Mouse (Mus musculus): Measurements from ENCODE around the gene Itpripl2. TPM values are rescaled to one million over a fixed set of nuclear protein-coding genes. Genes with fewer than 3 reads are reported as not detected.

Itpripl2 gene
- polyA plus RNA-seq, 1 experiment from 2014 or later = 9.8 TPM

DNA sequence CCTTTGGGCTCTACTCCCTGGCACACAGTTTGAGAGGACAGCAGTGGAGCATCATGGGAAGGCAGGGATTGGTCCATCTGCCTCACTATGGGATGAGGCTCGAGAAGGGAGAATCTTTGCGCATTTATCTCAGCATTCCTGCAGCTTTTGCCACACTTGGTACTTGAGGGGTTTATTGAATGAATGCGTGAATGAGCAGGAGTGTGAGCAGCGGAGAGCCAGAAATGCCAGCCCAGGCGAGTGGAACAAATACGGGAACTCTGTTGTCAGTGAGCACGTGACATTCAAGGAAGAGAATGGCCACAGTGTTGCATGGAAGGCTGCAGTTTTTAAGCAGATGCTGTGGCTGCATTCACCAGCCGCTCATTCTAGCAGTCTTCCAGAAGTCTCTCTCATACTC is 10.6 kb upstream of the Itpripl2 start:
- Histone ChIP-seq H3K4me3 (no peak overlapping the region), H3K36me3 (no peaks in the 10 kb centered on the region), H3K27me3 (no peaks in the 10 kb centered on the region)

GRCm38 (mm10) chr7:118499784-118500435 is 8.1 kb upstream of the Itpripl2 start:
- WGBS = 48% methylated on average over 7 of the region's 7 CpGs
- Histone ChIP-seq H3K9ac (no peak overlapping the region), H3K4me3 (no peak overlapping the region), H3K36me3 (no peaks in the 10 kb centered on the region), H3K4me1 (no peaks in the 10 kb centered on the region), H3K4me2 (no peak overlapping the region), H3K9me3 (peaks cover 5% of the 10 kb centered on the region; the same call in 1 of the 2 replicates), H3K27ac (no peak overlapping the region), H3K27me3 (no peaks in the 10 kb centered on the region)
- ATAC-seq (ENCODE audit: insufficient number of reproducible peaks, low FRiP score, low TSS enrichment, low read depth) = no peak

More for the DNA sequence above, 10.6 kb upstream of the Itpripl2 start:
- Histone ChIP-seq H3K9me3 (peaks cover 1% of the 10 kb centered on the region; the same call in 1 of the 2 replicates), H3K4me2 (no peak overlapping the region), H3K9ac (no peak overlapping the region), H3K27ac (no peak overlapping the region), H3K4me1 (no peaks in the 10 kb centered on the region)
- ATAC-seq (ENCODE audit: insufficient number of reproducible peaks, low FRiP score, low TSS enrichment, low read depth) = no peak
- 78% methylated on average over 8 of the region's 8 CpGs for WGBS

DNA sequence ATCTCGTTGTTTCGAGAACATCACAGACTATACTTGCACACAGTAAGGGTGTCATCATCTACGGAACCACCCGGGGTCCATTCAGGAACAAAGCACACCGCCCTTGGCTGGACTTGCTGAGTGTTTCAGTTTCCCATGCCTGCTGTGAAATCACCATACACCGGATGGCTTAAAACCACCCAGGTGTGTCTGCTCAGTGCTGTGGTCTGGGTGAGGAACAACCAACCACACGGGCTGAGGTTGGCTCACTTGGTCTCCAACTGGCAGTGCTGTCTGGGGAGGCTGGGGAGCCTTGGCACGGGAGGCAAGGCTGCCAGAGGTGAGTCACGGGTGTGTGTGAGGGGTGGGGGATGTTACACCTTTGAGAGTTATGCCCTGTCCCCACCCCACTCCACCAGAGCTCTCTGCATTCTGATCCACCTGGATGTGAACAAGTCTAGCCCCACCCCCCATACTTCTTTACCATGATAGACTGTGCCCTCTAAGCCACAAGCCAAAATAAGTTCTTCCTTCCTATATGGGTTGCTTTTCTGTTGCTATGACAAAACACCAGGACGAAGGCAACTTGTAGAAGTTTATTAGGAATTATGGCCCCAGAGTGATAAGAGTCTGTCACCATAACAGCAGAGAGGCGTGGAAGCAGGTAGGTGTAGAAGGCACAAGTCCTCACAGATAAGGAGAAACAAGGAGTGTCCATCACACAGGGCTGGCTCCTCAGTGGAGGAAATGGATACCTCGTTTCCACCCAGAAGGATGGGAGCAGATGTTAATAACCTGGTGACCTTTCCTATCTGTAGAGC is 7.4 kb upstream of the Itpripl2 start:
- peaks cover 5% of the 10 kb centered on the region; the same call in 1 of the 2 replicates for H3K9me3 ChIP-seq
- WGBS = 79% methylated on average over 12 of the region's 12 CpGs
- ATAC-seq (ENCODE audit: insufficient number of reproducible peaks, low FRiP score, low TSS enrichment, low read depth) = no peak

DNA sequence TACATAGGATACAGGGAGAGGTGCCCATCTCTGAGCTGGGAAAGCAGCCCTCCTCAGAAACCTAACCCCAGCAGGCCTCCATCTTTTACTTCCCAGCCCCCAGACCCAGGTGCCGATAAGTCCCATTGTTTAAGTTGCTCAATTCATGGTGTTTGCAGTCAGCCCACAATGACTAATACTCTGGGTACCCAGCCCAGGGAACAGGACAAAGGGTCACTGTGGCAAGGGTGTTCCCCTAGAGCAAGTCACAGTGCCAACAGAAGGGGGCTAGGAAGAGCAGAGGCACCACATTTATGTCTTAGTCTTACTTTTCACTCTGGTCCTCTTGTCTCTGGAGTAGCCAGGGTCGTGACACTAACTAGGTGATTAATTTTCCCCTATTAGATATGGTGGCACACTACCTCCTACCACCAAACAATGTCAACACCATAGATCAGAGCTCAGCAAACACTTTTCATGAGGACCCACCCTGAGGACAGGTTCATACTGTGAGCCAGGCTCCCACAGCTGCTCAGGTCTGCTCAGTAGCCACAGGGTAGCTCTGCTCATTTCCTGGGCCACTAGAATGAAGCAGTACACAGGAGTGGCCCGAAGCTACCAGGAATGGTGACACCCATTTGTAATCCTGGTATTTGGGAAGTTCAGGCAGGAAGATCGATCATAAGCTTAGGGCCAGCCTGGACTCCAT is 3.3 kb upstream of the Itpripl2 start:
- Histone ChIP-seq H3K4me1 (peaks cover 18% of the 10 kb centered on the region), H3K27ac (no peak overlapping the region), H3K27me3 (peaks cover 5% of the 10 kb centered on the region), H3K4me3 (no peak overlapping the region), H3K4me2 (no peak overlapping the region), H3K36me3 (peaks cover 6% of the 10 kb centered on the region), H3K9ac (no peak overlapping the region), H3K9me3 (peaks cover 5% of the 10 kb centered on the region; the same call in 1 of the 2 replicates)
- no peak for ATAC-seq (ENCODE audit: insufficient number of reproducible peaks, low FRiP score, low TSS enrichment, low read depth)
- 76% methylated on average over 4 of the region's 4 CpGs for WGBS

More for the DNA sequence above, 7.4 kb upstream of the Itpripl2 start:
- Histone ChIP-seq H3K27me3 (no peaks in the 10 kb centered on the region), H3K4me1 (no peaks in the 10 kb centered on the region), H3K4me2 (no peak overlapping the region), H3K27ac (no peak overlapping the region), H3K36me3 (no peaks in the 10 kb centered on the region), H3K4me3 (no peak overlapping the region), H3K9ac (no peak overlapping the region)

- WGBS = 81% methylated on average over 9 of the region's 9 CpGs
- peaks cover 25% of the 10 kb centered on the region for H3K4me1 ChIP-seq
- H3K27ac ChIP-seq = no peak overlapping the region
- H3K27me3 ChIP-seq = peaks cover 7% of the 10 kb centered on the region
- no peak overlapping the region for H3K9ac ChIP-seq
- no peak for ATAC-seq (ENCODE audit: insufficient number of reproducible peaks, low FRiP score, low TSS enrichment, low read depth)
- H3K4me2 ChIP-seq = no peak overlapping the region
- no peak overlapping the region for H3K4me3 ChIP-seq
- H3K9me3 ChIP-seq = peaks cover 5% of the 10 kb centered on the region; the same call in 1 of the 2 replicates
- H3K36me3 ChIP-seq = peaks cover 15% of the 10 kb centered on the region
Measured at GRCm38 (mm10) chr7:118493892-118494291, 2.1 kb upstream of the Itpripl2 start.

- peaks cover 7% of the 10 kb centered on the region for H3K27me3 ChIP-seq
- H3K27ac ChIP-seq = peak overlapping the region; percentile 89
- 4% methylated on average over 67 of the region's 67 CpGs for WGBS
- peaks cover 43% of the 10 kb centered on the region for H3K4me1 ChIP-seq
- peak overlapping the region; percentile 90 for H3K9ac ChIP-seq
- no peaks in the 10 kb centered on the region for H3K9me3 ChIP-seq
- peaks cover 21% of the 10 kb centered on the region for H3K36me3 ChIP-seq
- peak; percentile 38; the same call in 1 of the 2 replicates for ATAC-seq (ENCODE audit: insufficient number of reproducible peaks, low FRiP score, low TSS enrichment, low read depth)
- H3K4me3 ChIP-seq = peak overlapping the region; percentile 75
- H3K4me2 ChIP-seq = peak overlapping the region; percentile 86
Measured at GRCm38 (mm10) chr7:118490666-118491430, 927 bp downstream of the Itpripl2 start.

- WGBS = 41% methylated on average over 57 of the region's 57 CpGs
- Histone ChIP-seq H3K4me3 (peak overlapping the region; percentile 75), H3K27me3 (peaks cover 7% of the 10 kb centered on the region), H3K9ac (peak overlapping the region; percentile 90; the same call in 1 of the 2 replicates), H3K4me1 (peaks cover 43% of the 10 kb centered on the region), H3K9me3 (no peaks in the 10 kb centered on the region), H3K27ac (no peak overlapping the region), H3K36me3 (peaks cover 30% of the 10 kb centered on the region), H3K4me2 (peak overlapping the region; percentile 86)
- no peak for ATAC-seq (ENCODE audit: insufficient number of reproducible peaks, low FRiP score, low TSS enrichment, low read depth)
Measured at GRCm38 (mm10) chr7:118489706-118490665, 1.8 kb downstream of the Itpripl2 start.

DNA sequence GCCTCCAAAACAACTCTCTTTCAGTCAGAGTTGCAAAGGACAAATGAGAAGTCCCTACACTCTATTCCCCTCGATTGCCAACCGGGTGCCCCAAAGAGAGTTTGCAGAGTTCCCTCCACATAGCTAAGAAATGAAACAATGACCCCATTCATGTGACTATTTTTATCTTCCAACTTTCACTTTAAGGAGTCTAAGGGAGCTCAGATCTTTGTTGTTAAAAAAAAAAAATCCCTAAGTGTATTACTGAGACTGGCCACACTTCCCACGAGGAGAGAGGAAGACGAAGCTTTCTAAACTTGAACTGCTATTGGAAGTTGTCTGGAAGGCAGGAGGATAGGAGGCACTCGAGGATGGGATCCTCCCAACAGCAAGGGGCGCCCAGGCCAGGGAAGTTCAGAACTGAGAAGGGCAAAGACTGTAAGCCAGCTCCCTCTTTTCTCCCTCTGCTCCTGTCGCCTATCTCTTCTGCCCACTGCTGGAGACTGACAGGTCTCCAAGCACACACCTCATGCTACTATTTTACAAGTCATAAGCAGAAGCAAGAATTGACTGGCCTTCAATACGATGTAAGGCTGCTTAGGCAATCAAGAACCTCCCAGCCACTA is 3.6 kb downstream of the Itpripl2 start:
- peak overlapping the region; percentile 32 for H3K4me2 ChIP-seq
- 33% methylated on average over 8 of the region's 8 CpGs for WGBS
- H3K9me3 ChIP-seq = no peaks in the 10 kb centered on the region
- no peak overlapping the region for H3K9ac ChIP-seq
- H3K27ac ChIP-seq = no peak overlapping the region; the same call in 1 of the 2 replicates
- peaks cover 7% of the 10 kb centered on the region for H3K27me3 ChIP-seq
- H3K36me3 ChIP-seq = peaks cover 33% of the 10 kb centered on the region
- H3K4me3 ChIP-seq = peak overlapping the region; percentile 7
- no peak for ATAC-seq (ENCODE audit: insufficient number of reproducible peaks, low FRiP score, low TSS enrichment, low read depth)
- peaks cover 43% of the 10 kb centered on the region for H3K4me1 ChIP-seq

DNA sequence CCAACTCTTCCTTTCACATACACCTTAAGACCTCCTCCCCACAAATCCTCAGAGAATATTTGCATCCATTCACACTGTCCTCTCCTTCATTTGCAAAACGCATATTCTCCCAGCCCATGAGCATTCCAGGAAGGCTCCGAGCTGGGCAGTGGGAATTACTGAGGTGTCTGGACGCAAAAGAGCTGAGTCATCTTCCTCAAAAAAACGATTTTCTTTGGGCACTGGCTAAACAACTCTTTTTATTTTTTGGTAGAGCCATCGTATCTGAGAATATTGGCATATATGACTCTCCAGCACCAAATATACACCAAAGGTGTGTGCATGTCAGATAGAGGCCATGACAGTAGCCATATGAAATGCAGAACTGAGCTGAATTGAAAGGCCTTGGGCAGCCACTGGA is 4.9 kb downstream of the Itpripl2 start:
- ATAC-seq (ENCODE audit: insufficient number of reproducible peaks, low FRiP score, low TSS enrichment, low read depth) = no peak
- Histone ChIP-seq H3K9me3 (no peaks in the 10 kb centered on the region), H3K9ac (no peak overlapping the region), H3K4me3 (no peak overlapping the region), H3K4me1 (peaks cover 39% of the 10 kb centered on the region), H3K27me3 (peaks cover 7% of the 10 kb centered on the region), H3K4me2 (no peak overlapping the region), H3K27ac (no peak overlapping the region), H3K36me3 (peaks cover 35% of the 10 kb centered on the region)
- WGBS = 64% methylated on average over 5 of the region's 5 CpGs

DNA sequence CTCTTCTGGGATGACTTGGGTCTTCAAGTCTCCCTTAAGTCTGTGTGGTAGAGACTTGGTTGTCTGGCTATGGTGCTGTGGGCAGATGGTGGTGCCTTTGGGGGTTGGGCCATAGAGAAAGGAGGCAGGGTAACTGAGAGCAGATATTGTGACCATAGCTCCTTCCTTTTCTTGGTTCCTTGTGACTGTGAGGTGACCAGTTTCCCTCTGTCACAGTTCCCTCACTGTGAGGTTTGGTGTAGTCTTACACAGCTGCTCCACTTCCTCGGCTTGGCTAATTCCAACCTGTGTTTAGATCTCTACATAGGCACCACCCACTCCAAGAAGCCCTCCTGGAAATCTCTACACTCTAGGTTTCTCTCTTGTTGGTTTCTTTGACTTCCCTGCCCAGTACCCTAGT is 7.8 kb downstream of the Itpripl2 start:
- peaks cover 21% of the 10 kb centered on the region; the same call in 1 of the 2 replicates for H3K36me3 ChIP-seq
- WGBS = 76% methylated on average over 1 of the region's 1 CpGs

More for the DNA sequence above, 7.8 kb downstream of the Itpripl2 start:
- Histone ChIP-seq H3K9me3 (no peaks in the 10 kb centered on the region), H3K4me2 (no peak overlapping the region), H3K4me3 (no peak overlapping the region), H3K9ac (no peak overlapping the region), H3K27ac (no peak overlapping the region), H3K27me3 (no peaks in the 10 kb centered on the region), H3K4me1 (peaks cover 25% of the 10 kb centered on the region)
- no peak for ATAC-seq (ENCODE audit: insufficient number of reproducible peaks, low FRiP score, low TSS enrichment, low read depth)

All from limb, embryonic 15.5 days (tissue).